Mouse (Mus musculus) limb, embryonic 10.5 days (tissue): Measurements from ENCODE around the gene Zcchc13. TPM values are rescaled to one million over a fixed set of nuclear protein-coding genes. Genes with fewer than 3 reads are reported as not detected.
"Not testable (repeated sequence)": the region's sequence is repeated elsewhere in the genome, so short reads cannot be mapped to it uniquely, and the experiment has no call there.

ENCODE experiments used
- DNase-seq: peaks from one replicate; pipeline ENCODE4 v3.0.0-alpha.2; 2017; ENCODE audit warnings: low spot score
- H3K27ac ChIP-seq: fragments of 300-500 bp; sonication (generic); 2 replicates; pipeline ENCODE4 v1.5.1; 2016; ENCODE audit warnings: mild to moderate bottlenecking
- H3K27me3 ChIP-seq: fragments of 300-500 bp; sonication (generic); 2 replicates; pipeline ENCODE4 v1.6.1; 2016; ENCODE audit warnings: low read depth, mild to moderate bottlenecking; ENCODE audit not compliant: poor library complexity, severe bottlenecking
- H3K36me3 ChIP-seq: fragments of 300-500 bp; sonication (generic); 2 replicates; pipeline ENCODE4 v1.6.1; 2016; ENCODE audit warnings: mild to moderate bottlenecking, moderate library complexity
- H3K4me1 ChIP-seq: fragments of 300-500 bp; sonication (generic); 2 replicates; pipeline ENCODE4 v1.6.1; 2016
- H3K4me3 ChIP-seq: fragments of 300-500 bp; sonication (generic); 2 replicates; pipeline ENCODE4 v1.5.1; 2016; ENCODE audit warnings: mild to moderate bottlenecking, moderate library complexity
- H3K9me3 ChIP-seq: fragments of 300-500 bp; sonication (generic); replicated peaks from 2 replicates; pipeline ENCODE4 v1.6.1; 2016; ENCODE audit warnings: mild to moderate bottlenecking
- WGBS: fragments of 180-500 bp; shearing (Covaris S2); methylation state at CpG from one replicate; pipeline ENCODE4 v1.1.7; 2016; 5-methylcytosine and 5-hydroxymethylcytosine counted together
- polyA plus RNA-seq: library from polyadenylated mRNA; unstranded; fragments of >200 nt; fragmentation: Nextera tagmentation; extraction: Ambion mirVana; gene quantifications from 2 replicates; pipeline ENCODE4 v1.2.1, GENCODE M21; 2016

The Zcchc13 gene
- polyA plus RNA-seq, 1 experiment from 2014 or later, result not detected

DNA sequence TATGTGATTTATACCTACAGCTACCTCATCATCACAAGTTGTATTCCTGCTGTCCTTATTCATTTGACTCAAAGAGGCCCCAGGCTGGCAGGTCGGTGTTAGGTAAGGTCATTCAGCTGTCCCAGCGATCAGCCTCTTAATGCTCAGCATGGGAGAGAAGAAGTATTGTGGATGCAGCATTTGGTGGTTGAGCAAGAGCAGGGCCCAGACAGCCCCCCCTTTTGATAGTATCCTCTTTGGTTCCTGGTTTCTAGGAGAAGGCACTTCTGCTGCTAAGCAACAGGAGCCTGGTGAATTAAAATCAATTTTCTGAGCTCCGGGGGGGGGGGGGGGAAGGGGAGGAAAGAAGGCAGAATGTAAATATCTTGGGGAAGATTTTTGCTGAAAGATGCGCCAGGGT lies 28.6 kb downstream of the Zcchc13 start:
- no peaks in the 10 kb centered on the region for H3K9me3 ChIP-seq
- H3K4me1 ChIP-seq, result no peaks in the 10 kb centered on the region
- H3K27ac ChIP-seq, result no peak overlapping the region
- 73% methylated on average over 4 of the region's 4 CpGs for WGBS
- no peaks in the 10 kb centered on the region for H3K36me3 ChIP-seq
- peaks cover 69% of the 10 kb centered on the region for H3K27me3 ChIP-seq
- no peak overlapping the region for H3K4me3 ChIP-seq
- DNase-seq, result no peak

DNA sequence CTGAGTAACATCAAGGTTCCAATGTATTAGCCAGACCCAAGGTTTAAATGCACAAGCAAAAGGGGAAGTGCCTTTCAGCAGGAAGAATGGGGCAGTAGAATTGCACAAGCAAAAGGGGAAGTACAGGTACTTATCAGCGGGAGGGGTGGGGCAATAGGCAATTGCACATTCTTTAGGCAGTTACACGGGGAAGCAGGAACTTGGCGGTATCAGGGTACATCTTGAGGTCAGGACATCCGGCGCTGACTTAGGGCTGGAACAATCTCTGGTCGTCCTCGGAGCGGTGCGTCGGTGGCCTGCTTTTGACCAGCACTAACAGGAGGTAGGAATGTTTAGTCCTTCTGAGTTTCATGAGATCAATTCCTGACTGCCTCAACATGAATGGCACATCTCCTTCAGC lies 34.1 kb downstream of the Zcchc13 start:
- not testable (repeated sequence) for H3K4me1 ChIP-seq, H3K4me3 ChIP-seq, H3K9me3 ChIP-seq, H3K27ac ChIP-seq, DNase-seq, H3K36me3 ChIP-seq
- 92% methylated on average over 10 of the region's 10 CpGs for WGBS
- H3K27me3 ChIP-seq, result peaks cover 54% of the 10 kb centered on the region

DNA sequence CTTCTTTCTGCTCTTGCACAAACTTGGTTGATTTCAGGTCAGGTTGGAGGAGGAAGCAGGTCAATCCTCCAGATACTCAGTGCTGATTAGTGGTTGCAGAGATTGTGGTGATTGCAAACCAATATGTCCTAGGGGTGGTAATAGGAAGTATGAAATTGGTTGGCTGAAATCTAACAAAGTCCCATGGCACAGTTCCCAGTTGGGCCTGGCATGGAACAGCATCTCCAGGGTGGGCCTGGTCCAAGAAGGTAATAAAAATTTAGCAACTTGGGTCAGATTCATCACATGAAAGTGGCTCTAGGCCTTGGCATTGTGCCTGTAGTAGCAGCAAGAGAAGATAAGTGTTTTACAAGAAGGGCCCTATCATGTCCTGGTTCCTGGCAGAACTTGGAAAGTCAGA lies 39.9 kb downstream of the Zcchc13 start:
- Histone ChIP-seq H3K9me3 (no peaks in the 10 kb centered on the region), H3K4me3 (no peak overlapping the region), H3K4me1 (no peaks in the 10 kb centered on the region), H3K36me3 (no peaks in the 10 kb centered on the region), H3K27ac (no peak overlapping the region), H3K27me3 (peaks cover 32% of the 10 kb centered on the region)
- no peak for DNase-seq

DNA sequence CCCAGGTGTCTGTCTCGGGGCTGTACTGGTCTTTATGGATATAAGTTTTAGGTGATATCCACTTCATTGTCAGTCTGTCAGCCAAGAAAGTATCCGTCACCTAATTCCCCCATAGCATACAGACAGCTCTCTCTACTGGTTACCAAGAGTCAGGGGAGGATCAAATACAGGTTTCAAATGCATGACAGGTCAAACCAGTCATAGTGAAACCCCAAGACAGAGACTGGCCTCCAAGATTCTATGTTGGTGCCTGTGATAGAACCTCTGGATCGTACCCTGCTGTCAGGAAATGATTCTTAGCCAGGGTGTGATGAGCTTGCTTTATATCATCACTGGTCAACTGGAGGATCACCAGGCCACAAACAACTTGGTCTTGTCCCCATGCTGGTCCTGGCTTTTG lies 43.4 kb downstream of the Zcchc13 start:
- no peaks in the 10 kb centered on the region for H3K36me3 ChIP-seq
- 77% methylated on average over 3 of the region's 3 CpGs for WGBS
- H3K4me1 ChIP-seq, result no peaks in the 10 kb centered on the region
- DNase-seq, result no peak
- H3K9me3 ChIP-seq, result no peaks in the 10 kb centered on the region
- H3K27me3 ChIP-seq, result peaks cover 39% of the 10 kb centered on the region
- H3K27ac ChIP-seq, result no peak overlapping the region
- no peak overlapping the region for H3K4me3 ChIP-seq

DNA sequence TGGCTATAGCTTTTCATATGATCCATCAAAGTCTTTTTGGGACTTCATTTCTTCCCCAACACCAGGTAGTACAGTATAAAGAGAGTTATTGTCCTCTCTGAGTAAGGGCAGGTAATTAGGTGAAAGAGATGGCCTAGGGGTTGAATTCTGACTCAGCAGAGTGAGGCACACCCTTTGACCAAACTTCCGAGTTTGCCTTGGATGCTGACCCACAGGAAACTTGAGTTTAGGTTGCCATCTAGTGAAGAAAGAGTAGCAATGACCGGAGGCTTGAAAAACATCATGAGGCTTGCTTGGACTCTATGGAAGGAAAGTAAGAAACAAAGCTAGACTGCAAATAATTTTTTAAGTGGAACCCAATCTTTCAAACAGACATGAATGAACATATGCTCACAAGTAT lies 44.3 kb downstream of the Zcchc13 start:
- Histone ChIP-seq H3K9me3 (no peaks in the 10 kb centered on the region), H3K27me3 (peaks cover 48% of the 10 kb centered on the region)
- 26% methylated on average over 2 of the region's 2 CpGs for WGBS

More for the DNA sequence above, 44.3 kb downstream of the Zcchc13 start:
- Histone ChIP-seq H3K27ac (no peak overlapping the region), H3K36me3 (no peaks in the 10 kb centered on the region), H3K4me3 (no peak overlapping the region), H3K4me1 (no peaks in the 10 kb centered on the region)
- DNase-seq, result no peak

Other genes with a start within 250 kb of the Zcchc13 start
- 0.44 and 0.48 TPM in 2 replicates for gene Tsx, start 216.1 kb upstream of the Zcchc13 start, polyA plus RNA-seq
- gene Gm26992, start 208.6 kb upstream of the Zcchc13 start, polyA plus RNA-seq, result not detected in 2 replicates
- gene Slc16a2, start 191.4 kb downstream of the Zcchc13 start, polyA plus RNA-seq, result 9.8 and 14.8 TPM in 2 replicates